Mouse (Mus musculus): ENCODE data around the gene Id4.

The Id4 gene

GRCm38 (mm10) chr13:48260690-48261278 is at the start of gene Id4:
Gene Id4, plus strand, starts transcription at chr13:48261228.
- peak; percentile 94 for DNase-seq (ENCODE audit: low spot score)

DNA sequence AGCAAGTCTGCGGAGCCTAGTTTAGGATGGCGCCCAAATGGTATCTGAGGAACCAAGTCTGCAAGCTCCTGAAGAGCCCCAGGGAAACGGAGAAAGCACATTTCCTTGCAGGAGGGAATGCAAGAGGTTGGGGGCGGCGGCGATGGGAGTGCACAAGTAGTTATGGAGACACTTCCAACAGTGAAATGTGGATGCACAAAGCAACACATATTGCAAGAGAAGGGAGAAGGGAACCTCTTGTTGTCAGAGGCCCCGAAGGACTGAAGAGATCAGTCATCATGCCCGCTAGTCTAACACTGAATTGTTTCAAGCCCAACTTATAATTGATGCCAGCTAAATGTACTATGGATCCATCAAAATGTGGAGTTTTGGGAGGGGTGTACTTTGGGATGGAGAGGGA is 33.9 kb upstream of the Id4 start:
- DNase-seq (ENCODE audit: low spot score): no peak

- DNase-seq (ENCODE audit: low spot score): peak; percentile 87
Observed at GRCm38 (mm10) chr13:48227712-48228111, 33.3 kb upstream of the Id4 start.

GRCm38 (mm10) chr13:48228114-48228513 is 32.9 kb upstream of the Id4 start:
- no peak for DNase-seq (ENCODE audit: low spot score)

DNA sequence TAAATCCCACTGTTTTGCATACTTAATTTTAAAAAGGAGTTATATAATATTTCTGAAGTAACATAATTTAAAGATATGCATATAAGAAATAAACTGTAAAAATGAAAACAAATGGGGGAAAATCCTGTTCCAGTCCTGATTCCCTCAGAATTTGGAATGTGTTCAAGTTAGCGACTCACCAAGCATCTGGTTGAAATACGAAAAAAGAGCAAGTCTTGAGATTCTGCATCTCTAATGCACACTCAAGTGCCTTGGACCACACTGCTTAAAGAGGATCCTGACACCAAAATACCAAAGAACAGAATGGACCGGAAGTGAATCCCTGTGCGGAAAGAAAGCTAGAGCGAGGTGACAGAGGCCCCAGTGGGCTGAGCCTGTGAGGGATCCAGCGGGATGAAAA is 30.0 kb upstream of the Id4 start:
- DNase-seq (ENCODE audit: low spot score): peak; percentile 14

DNA sequence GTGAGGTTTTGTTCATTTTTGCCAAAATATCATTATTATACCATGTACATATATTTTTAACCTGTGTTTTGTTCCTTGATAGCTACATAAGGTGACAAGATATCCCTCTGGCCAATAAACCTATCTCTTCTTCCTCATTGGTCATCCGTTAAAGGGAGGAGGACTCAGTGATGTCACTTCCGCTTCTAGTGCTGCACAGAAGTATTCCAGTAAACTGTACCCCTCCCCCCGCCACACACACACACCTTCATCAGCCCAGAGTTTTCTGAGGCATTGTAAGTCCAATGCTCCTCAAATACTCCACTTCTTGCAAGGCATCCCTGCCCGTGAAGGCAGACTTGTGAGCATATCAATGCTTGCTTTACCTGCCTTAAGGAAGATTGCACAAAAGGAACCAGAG is 24.6 kb upstream of the Id4 start:
- no peak for DNase-seq (ENCODE audit: low spot score)

DNA sequence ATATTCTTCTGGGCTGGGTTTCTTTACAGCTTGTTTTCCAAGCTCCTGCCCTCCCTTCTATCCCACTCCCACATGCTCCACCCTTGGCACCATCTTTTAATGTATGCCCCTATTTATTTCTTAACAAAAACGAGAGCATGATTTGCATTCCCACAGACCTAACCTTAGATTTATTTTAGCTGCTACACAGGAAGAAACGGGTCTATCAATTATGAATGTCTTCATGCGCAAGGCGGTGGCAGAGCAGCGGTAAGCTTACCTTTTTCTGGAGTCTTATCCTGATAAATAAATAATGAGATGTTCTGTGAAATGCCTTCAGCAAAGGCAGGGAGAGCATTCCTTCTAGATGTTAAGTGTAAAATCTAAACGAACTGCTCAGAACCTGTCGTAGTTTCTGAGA is 24.2 kb upstream of the Id4 start:
- no peak for DNase-seq (ENCODE audit: low spot score)

GRCm38 (mm10) chr13:48237516-48237915 is 23.5 kb upstream of the Id4 start:
- DNase-seq (ENCODE audit: low spot score): peak; percentile 68

DNA sequence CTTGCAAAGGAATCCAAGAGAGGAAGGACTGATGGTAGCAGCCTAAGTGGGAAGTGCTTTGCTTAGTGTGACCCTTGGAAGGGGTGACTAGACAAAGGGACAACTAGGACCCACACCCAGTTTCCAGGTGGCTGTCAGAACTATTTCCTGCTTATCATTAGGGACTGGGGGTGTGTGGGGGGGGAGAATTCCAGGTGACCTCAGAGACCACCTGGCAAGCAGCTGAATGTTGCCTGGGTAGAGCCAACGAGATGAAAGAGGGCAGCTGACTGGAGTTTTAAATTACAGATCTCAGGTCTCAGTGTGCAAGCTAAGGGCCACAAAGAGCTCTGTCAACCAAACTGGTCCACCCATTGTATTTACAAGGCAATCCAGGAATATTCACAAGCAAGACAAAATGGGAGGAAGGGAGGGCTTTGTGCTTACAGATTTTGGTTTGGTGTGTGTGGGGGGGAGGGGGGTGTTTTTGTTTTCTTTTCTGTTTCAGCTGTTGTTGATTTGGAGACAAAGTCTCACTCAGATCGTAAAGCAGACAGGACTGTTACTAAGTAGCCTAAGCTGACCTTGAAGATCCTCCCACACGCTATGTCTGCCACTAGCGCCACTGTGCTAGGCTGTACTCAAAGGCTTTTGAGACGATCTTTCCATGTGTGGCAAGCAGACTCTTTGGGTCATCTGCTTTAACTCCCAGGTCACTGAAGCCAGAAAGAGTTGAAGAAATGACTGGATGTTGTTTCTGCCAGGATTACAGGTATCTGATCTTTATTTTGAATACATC is 15.6 kb upstream of the Id4 start:
- DNase-seq (ENCODE audit: low spot score): no peak

DNA sequence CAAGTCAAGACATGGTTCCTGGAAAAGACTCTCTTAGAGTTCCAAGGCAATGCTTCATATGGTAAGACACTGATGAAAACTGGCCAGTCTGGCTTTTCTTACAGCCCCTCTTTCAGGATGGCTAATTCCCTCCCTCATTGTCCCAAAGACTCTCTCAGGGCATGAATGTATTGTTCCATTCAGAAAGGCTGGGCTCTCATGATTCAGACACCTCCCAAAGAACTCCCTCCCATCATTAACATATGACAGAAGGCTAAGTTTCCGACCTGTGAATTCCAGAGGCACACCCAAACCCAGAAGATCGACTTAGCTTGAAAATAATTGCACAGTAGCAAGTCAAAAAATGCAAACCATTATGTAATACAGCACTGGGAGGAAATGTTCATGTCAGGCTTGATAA is 8.5 kb upstream of the Id4 start:
- DNase-seq (ENCODE audit: low spot score): no peak

DNA sequence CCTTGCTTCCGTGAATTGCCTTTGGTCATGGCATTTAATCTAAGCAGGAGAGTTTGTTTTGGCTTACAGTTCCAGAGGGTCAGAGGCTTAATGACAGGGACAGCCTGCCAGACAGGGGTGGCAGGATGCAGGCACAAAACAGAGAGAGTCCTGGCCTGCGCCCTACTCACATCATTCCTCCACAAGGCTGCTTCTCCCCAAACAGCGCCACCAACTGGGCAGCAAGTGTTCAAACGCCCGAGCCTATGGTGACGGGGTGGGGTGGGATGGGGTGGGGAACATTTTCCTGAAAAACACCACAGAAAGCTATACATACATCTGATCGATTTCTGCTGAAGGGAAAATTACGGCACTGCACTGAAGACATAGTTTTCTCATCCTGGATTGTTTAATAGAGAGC is 6.0 kb upstream of the Id4 start:
- no peak for DNase-seq (ENCODE audit: low spot score)

DNA sequence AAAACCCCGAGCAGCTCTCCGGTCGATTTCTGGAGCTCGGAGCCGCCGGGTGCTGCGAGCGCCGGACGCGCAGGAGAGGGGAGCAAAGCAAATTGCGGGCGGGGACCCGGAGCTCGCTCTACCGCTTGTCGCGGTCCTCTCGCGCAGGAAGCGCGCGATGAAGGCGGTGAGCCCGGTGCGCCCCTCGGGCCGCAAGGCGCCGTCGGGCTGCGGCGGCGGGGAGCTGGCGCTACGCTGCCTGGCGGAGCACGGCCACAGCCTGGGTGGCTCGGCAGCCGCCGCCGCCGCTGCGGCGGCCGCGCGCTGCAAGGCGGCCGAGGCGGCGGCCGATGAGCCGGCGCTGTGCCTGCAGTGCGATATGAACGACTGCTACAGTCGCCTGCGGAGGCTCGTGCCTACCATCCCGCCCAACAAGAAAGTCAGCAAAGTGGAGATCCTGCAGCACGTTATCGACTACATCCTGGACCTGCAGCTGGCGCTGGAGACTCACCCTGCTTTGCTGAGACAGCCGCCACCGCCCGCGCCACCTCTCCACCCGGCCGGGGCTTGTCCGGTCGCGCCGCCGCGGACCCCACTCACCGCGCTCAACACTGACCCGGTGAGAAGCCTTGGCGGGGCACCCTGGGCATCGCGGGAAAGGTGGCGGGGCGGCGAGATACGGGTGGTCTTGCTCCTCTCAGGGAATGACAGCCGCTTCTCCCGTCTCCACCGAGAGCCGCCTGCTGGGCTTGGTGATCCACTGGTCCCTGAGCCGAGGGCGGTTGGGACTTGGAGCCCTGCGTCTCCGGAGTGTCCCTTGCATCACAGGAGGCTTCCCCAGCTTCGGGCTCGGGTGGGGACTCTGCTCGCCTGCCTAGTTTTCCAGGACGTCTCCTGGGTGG is 553 bp downstream of the Id4 start:
- peak; percentile 33 for DNase-seq (ENCODE audit: low spot score)

DNA sequence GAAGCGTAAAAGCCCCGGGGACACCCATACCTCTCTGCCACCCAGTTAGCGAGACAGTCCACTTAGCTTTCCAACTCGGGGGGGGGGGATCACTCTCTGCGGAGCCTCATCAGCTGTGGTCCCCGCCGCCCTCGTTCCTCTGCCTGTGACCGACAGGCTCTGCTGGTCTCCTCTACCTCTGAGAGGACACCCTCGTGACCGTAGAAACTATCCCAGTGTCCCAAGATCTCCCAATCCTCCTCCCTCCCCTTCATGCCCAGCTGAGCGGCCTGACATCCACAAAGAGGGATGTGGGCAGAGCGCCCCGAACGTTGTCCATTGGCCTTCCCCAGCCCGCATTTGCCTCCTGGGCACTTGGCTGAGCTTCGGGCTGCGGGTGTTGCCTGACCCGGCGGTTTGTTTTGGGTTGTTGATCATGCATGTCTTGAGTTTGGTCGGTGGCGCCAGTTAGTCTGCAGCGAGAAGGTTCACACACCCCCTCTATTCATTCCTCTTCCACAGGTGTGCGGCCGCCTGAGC is 1.5 kb downstream of the Id4 start:
- DNase-seq (ENCODE audit: low spot score): no peak

DNA sequence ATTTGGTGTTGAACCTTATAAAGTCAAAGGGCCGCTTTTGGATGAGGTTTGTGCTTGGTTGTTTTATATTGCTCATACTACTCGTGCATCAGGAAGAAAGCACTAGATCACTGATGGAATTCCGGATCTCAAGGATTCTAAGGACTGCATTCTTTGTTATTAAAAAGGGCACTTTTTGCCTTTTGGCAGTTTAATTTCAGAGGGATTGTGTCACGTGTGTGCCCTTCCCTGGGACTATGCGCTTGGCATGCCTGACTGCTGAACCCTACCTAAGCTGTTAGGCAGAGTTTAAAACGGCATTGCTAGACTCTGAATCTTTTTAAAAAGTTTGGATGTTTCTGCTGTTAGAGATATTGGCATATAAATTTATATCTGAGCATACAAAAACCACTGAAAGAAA is 4.0 kb downstream of the Id4 start:
- no peak for DNase-seq (ENCODE audit: low spot score)

GRCm38 (mm10) chr13:48273451-48274069 is 12.5 kb downstream of the Id4 start:
- peak; percentile 28 for DNase-seq (ENCODE audit: low spot score)

DNA sequence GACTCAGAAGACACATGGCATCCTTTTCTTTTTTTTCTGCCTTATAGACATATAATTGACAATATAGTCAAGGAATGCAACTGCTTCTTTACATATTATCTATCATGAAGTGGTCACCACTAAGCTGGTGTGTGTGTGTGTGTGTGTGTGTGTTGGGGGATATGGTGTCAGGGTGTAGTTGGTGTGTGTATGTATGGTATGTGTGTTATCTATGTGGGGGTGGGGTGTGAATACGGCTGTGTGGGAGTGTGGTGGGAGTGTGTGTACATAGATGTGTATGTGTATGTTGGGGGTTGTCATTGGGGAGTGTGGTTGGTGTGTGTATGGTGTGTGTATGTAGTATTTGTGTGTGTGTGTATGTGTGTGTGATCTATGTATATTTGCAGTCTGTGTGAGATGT is 13.1 kb downstream of the Id4 start:
- DNase-seq (ENCODE audit: low spot score): no peak

DNA sequence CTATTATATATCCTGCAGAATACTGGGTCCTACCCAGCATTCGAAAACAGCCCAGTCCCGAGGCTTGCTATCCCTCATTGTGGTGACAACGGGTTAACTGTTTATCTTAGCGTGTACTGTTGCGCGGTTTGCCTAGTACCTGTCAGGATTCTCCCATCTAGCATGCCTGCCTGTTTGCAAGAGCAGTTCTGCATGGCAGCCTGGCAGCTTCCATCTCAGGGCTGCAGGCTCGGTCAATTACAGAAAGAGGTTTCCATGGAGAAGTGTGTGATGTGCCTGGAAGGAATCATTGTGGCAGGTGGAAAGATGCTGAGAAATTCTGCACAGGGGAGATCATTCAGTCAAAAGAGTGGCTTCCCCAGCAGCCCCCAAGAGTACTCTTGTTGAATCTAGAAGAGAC is 16.0 kb downstream of the Id4 start:
- no peak for DNase-seq (ENCODE audit: low spot score)

GRCm38 (mm10) chr13:48284426-48284825 is 23.4 kb downstream of the Id4 start:
- no peak for DNase-seq (ENCODE audit: low spot score)

DNA sequence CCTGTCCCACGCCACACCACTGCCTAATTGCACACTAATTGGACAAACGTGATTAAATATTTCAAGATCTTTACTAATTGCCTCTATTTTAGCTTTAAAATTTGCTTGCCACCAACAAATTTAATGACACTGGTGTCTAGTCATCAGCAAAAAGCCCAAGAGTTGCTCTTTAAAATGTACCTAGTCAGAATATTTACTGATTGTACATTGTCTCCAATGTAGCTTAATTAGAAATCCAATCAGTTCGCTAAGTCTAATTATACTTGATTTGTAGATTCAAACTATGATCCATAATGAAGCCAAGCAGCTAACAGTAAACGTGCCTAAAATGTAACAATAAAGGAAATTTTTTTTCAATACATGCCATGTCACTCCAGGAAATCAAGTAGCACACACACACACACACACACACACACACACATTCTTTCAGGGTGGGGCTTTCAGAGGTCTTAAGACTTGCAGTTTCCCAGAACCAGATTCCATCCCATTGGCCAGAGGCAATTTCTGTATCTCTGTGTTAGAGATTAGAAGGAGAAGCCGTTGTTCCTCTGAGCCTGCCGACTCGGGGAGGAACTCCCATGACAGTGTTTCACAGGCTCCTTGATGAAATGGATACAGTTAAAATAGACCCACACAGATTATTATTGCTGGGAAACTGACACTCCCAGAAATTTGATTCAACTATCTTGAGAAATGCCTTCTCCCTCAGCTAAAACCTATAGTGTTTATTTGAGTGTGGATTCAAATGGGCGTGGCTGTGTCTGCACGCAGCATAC is 24.1 kb downstream of the Id4 start:
- no peak for DNase-seq (ENCODE audit: low spot score)

- DNase-seq (ENCODE audit: low spot score): no peak
Observed at GRCm38 (mm10) chr13:48290427-48290826, 29.4 kb downstream of the Id4 start.

DNA sequence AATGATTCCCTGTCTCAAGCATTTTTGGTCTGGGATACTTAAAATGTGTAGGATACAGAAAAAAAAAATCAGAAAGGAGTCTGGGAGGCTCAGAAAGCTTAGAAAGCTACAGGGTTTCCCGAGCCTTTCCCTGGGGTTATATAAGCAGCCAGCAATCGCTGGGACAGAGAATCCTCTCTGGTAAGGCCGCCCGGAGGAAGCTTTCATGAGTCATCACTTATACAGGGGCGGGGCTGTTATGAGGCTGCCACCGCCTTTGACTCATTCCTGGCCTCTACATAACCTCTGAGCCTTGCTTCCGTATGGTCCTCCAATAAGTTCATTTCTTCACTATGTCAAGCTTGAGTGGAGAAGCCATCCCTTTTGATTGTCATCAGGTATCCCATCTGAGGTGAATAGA is 53.5 kb downstream of the Id4 start:
- DNase-seq (ENCODE audit: low spot score): peak; percentile 45

All from adipocyte (in vitro differentiated cells).